Mouse (Mus musculus) forebrain, embryonic 10.5 days (tissue): ENCODE measurements around the gene Gm15517. TPM values are rescaled to one million over a fixed set of nuclear protein-coding genes. Genes with fewer than 3 reads are reported as not detected.
"Not testable (repeated sequence)": the region's sequence is repeated elsewhere in the genome, so short reads cannot be mapped to it uniquely, and the experiment has no call there.

Experiments
- DNase-seq: peaks from one replicate; pipeline ENCODE4 v3.0.0-alpha.2; 2017; ENCODE audit warnings: low spot score; ENCODE audit errors: extremely low spot score
- H3K27ac ChIP-seq: fragments of 300-500 bp; sonication (generic); 2 replicates; pipeline ENCODE4 v1.5.1; 2016; ENCODE audit warnings: mild to moderate bottlenecking
- H3K27me3 ChIP-seq: fragments of 300-500 bp; sonication (generic); 2 replicates; pipeline ENCODE4 v1.6.1; 2016; ENCODE audit warnings: mild to moderate bottlenecking; ENCODE audit not compliant: poor library complexity, severe bottlenecking
- H3K36me3 ChIP-seq: fragments of 300-500 bp; sonication (generic); replicated peaks from 2 replicates; pipeline ENCODE4 v1.6.1; 2016; ENCODE audit warnings: mild to moderate bottlenecking, moderate library complexity
- H3K4me1 ChIP-seq: fragments of 300-500 bp; sonication (generic); 2 replicates; pipeline ENCODE4 v1.6.1; 2016
- H3K4me3 ChIP-seq: fragments of 300-500 bp; sonication (generic); 2 replicates; pipeline ENCODE4 v1.5.1; 2016; ENCODE audit warnings: mild to moderate bottlenecking, moderate library complexity
- H3K9me3 ChIP-seq: fragments of 300-500 bp; sonication (generic); 2 replicates; pipeline ENCODE4 v1.6.1; 2016; ENCODE audit warnings: mild to moderate bottlenecking, moderate library complexity
- WGBS: fragments of 180-500 bp; shearing (Covaris S2); methylation state at CpG from one replicate; pipeline ENCODE4 v1.1.7; 2016; 5-methylcytosine and 5-hydroxymethylcytosine counted together
- polyA plus RNA-seq: library from polyadenylated mRNA; unstranded; fragments of >200 nt; fragmentation: Nextera tagmentation; extraction: Ambion mirVana; gene quantifications from 2 replicates; pipeline ENCODE4 v1.2.1, GENCODE M21; 2016

Gene Gm15517
- polyA plus RNA-seq, 1 experiment from 2014 or later = not detected

DNA sequence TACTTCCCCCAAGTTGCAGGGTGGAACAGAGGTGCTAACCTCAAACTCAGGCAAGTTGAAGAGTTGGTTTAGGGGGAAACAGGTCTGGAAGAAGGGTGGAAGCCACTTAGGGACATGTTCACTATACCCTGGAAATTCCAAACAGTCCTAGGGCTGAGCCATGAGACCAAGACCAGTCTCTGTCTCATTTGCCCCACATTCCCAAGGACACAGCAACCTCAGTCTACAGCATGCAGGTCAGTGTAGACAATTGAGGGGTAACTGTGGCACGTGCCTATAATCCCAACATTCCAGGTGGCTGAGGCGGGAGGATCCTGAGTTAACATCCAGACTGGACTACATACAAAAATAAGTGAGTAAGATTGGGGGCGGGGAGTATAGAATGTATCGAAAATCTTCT lies 12.0 kb upstream of the Gm15517 start:
- WGBS = 92% methylated on average over 4 of the region's 4 CpGs

DNA sequence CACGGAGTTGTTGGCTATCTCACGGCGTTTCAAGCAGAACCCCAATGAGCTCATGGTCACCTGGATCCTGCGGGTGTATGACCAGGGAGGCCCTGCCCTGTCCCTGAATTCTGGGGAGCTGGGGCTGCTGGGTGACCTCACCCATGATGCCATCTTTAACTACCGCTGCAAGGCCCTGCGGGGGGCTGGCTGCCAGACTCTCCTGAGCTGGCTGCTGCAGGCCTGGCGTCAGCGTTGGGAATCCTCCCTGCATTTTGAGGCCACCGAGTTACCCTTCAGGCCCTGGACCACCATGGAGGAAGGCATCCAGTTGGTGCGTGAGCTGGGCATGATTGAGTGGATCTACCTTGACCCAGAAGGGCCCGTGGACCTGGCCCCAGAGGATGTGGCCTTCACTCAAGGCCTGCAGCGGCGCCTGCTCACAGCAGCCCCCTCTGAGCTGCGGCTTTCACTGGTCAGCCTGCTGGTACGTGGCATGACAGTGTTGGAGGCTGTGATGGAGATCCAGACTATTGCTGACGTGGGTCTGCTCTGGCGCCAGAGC lies 10.4 kb upstream of the Gm15517 start:
- 93% methylated on average over 17 of the region's 17 CpGs for WGBS
- H3K36me3 ChIP-seq = peaks cover 77% of the 10 kb centered on the region
- DNase-seq, H3K4me3 ChIP-seq, H3K27ac ChIP-seq, H3K9me3 ChIP-seq, H3K27me3 ChIP-seq: not testable (repeated sequence)
- H3K4me1 ChIP-seq = peaks cover 23% of the 10 kb centered on the region

More for the DNA sequence above, 12.0 kb upstream of the Gm15517 start:
- DNase-seq = no peak
- H3K36me3 ChIP-seq = peaks cover 64% of the 10 kb centered on the region
- no peak overlapping the region for H3K27ac ChIP-seq
- peaks cover 30% of the 10 kb centered on the region for H3K4me1 ChIP-seq
- H3K4me3 ChIP-seq = no peak overlapping the region
- H3K27me3 ChIP-seq = no peaks in the 10 kb centered on the region
- no peaks in the 10 kb centered on the region for H3K9me3 ChIP-seq

DNA sequence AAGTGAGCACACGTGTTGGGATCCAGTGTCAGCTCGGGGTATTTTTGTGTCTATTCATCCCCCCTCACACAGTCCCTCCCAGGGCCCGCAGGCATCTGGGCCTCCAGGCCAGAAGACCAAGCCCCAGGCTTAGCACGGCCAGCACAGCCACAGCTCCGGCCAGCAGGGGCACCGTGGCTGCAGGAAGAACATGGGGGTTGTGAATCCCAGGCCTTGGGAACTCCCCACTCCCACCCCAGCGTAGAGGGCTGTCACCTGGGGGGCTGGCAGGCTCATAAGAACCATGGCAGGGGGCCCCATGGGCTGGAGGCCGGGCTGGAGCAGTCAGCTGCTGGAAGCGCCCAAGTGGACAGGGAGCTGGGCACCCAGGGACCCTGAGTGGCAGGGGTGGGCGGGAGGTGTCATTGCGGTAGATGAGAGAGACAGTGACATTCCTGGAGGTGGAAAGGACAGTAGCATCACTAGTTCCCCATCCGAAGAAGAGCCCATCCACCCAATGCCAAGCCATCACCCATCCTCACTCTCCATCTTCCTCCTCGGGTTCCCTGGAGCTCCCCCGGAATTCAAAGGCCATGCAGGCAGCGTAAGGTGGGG lies 8.1 kb upstream of the Gm15517 start:
- no peak for DNase-seq
- 76% methylated on average over 15 of the region's 15 CpGs for WGBS

GRCm38 (mm10) chr7:44254930-44255329 lies 6.3 kb upstream of the Gm15517 start:
- peaks cover 6% of the 10 kb centered on the region for H3K4me1 ChIP-seq
- no peaks in the 10 kb centered on the region for H3K9me3 ChIP-seq
- no peak overlapping the region for H3K27ac ChIP-seq
- no peaks in the 10 kb centered on the region for H3K27me3 ChIP-seq
- H3K36me3 ChIP-seq = peaks cover 58% of the 10 kb centered on the region
- WGBS = 88% methylated on average over 6 of the region's 6 CpGs
- no peak for DNase-seq
- no peak overlapping the region for H3K4me3 ChIP-seq

More for the DNA sequence above, 8.1 kb upstream of the Gm15517 start:
- Histone ChIP-seq H3K9me3 (no peaks in the 10 kb centered on the region), H3K4me1 (peaks cover 18% of the 10 kb centered on the region), H3K27me3 (no peaks in the 10 kb centered on the region), H3K27ac (no peak overlapping the region), H3K36me3 (peaks cover 76% of the 10 kb centered on the region), H3K4me3 (no peak overlapping the region)

DNA sequence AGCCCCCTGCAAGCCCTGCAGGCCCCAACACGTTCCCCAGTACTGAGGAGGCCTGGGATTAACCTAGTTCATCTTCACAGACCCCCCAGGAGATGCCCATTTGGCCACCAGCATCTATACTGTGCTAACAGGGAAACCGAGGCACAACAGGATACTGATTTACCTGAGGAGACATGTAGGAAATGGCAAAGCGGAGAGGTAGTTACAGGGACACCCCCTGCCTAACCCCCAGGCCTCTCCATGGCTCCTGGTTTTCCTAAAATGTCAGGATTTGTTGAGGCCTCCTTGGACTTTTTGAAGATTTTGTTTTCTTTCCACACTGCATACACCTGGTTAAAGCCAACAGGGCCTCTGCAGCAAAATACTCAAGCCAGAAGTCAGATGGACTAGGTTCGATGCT lies 4.0 kb upstream of the Gm15517 start, which contains the start of gene Acp4:
Acp4 (minus strand) TSS at position 101 of the 400 bp plus-strand sequence.
- peaks cover 20% of the 10 kb centered on the region for H3K27me3 ChIP-seq
- peaks cover 36% of the 10 kb centered on the region for H3K36me3 ChIP-seq
- no peaks in the 10 kb centered on the region for H3K9me3 ChIP-seq
- H3K27ac ChIP-seq = no peak within 1 kb of the TSS
- 88% methylated on average over 4 of the region's 4 CpGs for WGBS
- DNase-seq = no peak
- H3K4me3 ChIP-seq = no peak within 1 kb of the TSS
- peaks cover 5% of the 10 kb centered on the region for H3K4me1 ChIP-seq

DNA sequence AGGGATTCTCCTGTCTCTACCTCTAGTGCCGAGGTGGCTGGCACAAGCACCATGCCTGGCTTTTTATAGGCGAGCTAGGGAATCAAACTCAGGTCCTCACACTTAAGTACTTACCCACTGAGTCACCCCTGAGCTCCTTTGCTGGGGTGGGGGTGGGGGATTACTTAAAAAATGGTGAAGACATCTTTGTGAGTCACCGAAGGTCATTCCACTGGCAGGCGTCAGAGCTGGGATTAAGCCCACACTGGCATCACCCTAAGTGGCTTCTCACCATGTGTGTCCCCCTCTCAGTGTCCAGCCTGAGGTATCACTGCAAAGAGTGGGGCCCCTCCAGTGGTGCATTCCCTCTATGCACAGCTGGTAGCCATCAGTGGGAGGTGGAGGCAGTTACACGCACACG lies 837 bp upstream of the Gm15517 start:
- Histone ChIP-seq H3K27ac (no peak overlapping the region), H3K9me3 (no peaks in the 10 kb centered on the region)
- WGBS = 82% methylated on average over 6 of the region's 6 CpGs

DNA sequence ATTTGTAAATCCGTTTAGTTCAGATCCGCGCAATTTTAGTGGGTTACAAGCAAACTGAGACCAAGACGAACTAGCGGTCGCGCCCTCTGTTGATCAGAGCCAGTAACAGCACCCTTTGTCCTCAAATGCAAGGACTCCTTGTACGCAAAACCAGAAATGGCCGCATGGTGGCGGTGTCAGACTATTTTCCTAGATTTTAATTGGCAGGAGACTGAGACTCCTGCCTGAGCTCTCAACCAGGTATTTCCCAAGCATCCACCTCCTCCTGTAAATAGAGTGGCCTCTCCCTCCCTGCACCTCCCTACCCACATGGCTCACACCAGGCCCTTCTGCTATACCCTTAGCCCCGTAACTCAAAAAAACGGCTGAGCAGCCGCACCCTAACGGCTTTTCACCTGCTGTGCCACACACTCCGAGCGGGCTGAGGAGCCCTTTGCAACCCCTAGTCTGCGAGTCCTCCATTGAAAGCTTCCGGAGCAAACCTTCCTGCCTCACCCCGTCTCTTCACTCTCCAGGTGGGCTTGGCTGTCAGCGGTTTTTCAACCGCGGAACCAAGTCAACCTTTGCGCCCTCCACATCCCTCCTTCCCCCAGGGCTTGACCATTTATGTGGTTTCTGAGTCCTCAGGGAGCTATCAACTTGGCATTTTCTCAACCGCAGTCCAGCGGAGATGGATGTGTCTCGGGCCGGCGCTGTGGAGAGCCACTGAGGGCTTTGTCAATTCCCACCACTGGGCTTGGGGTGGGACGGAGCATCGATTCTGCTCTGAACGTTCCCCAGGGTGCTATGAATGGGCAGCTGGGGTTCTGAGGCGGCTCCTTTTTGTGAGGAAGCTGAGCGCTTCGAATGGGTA lies 1.8 kb downstream of the Gm15517 start:
- peak; percentile 95 for DNase-seq
- Histone ChIP-seq H3K36me3 (no peaks in the 10 kb centered on the region), H3K9me3 (no peaks in the 10 kb centered on the region), H3K4me3 (peak overlapping the region; percentile 45), H3K27ac (peak overlapping the region; percentile 44; the same call in 1 of the 2 replicates), H3K27me3 (peaks cover 54% of the 10 kb centered on the region), H3K4me1 (peaks cover 7% of the 10 kb centered on the region)
- 2% methylated on average over 34 of the region's 34 CpGs for WGBS

More for the DNA sequence above, 837 bp upstream of the Gm15517 start:
- H3K4me3 ChIP-seq = no peak overlapping the region
- H3K4me1 ChIP-seq = peaks cover 7% of the 10 kb centered on the region
- H3K27me3 ChIP-seq = peaks cover 43% of the 10 kb centered on the region
- H3K36me3 ChIP-seq = peaks cover 4% of the 10 kb centered on the region; the same call in 1 of the 2 replicates
- DNase-seq = no peak

DNA sequence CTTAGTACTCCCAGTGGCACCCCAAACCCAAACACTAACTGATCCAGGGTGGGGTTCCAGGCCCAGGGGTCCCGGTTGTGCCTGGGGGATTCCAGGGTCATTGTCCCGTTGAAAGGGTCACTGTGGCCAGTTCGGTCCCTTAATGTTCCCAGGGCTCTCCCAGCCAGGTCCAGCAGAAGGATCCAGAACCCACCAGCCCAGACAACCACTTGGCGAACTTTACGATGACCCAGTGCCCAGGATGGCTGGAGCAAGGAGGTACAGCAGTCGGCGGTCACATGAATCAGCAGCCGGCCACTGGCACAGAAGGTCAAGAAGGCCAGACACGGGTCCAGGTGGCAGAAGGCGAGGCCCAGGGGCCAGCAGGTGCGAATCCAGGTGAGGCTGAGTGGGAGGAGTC lies 6.9 kb downstream of the Gm15517 start:
- DNase-seq = no peak
- H3K27me3 ChIP-seq = peaks cover 36% of the 10 kb centered on the region
- H3K36me3 ChIP-seq = no peaks in the 10 kb centered on the region
- H3K4me1 ChIP-seq = peaks cover 4% of the 10 kb centered on the region
- H3K9me3 ChIP-seq = no peaks in the 10 kb centered on the region
- 87% methylated on average over 11 of the region's 11 CpGs for WGBS
- H3K27ac ChIP-seq = no peak overlapping the region
- no peak overlapping the region for H3K4me3 ChIP-seq

- WGBS = 92% methylated on average over 2 of the region's 2 CpGs
- Histone ChIP-seq H3K4me1 (peaks cover 7% of the 10 kb centered on the region), H3K27me3 (peaks cover 35% of the 10 kb centered on the region), H3K4me3 (no peak overlapping the region), H3K27ac (no peak overlapping the region), H3K36me3 (no peaks in the 10 kb centered on the region), H3K9me3 (no peaks in the 10 kb centered on the region)
- DNase-seq = no peak
Observed at GRCm38 (mm10) chr7:44269397-44269796, 8.2 kb downstream of the Gm15517 start.

GRCm38 (mm10) chr7:44271309-44271708 lies 10.1 kb downstream of the Gm15517 start:
- H3K36me3 ChIP-seq = no peaks in the 10 kb centered on the region
- H3K4me1 ChIP-seq = peaks cover 7% of the 10 kb centered on the region
- peaks cover 38% of the 10 kb centered on the region for H3K27me3 ChIP-seq
- no peak overlapping the region for H3K27ac ChIP-seq
- no peaks in the 10 kb centered on the region; the same call in 1 of the 2 replicates for H3K9me3 ChIP-seq
- WGBS = 77% methylated on average over 2 of the region's 2 CpGs
- no peak for DNase-seq
- no peak overlapping the region for H3K4me3 ChIP-seq

DNA sequence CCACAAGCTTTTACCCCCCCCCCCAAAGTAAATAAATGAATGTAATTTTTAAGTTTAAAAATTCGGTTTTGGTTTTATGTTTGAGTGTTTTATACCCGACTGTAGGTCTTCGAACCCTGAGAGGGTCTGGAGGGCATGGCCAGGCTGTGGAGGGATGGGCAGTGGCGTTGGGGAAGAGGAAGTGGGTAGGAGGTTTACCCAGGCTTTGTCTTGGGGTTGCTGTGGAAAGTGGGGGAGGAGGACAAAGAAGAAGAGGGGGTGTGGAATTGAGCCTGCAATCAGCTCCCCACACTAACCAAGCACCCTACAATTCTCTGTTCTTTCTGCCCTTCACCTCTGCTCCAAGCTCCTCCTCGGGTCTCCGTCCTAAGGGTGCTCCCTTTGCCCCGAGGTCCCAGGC lies 11.3 kb downstream of the Gm15517 start:
- no peak for DNase-seq
- 80% methylated on average over 7 of the region's 7 CpGs for WGBS
- H3K9me3 ChIP-seq = no peaks in the 10 kb centered on the region; the same call in 1 of the 2 replicates
- H3K27me3 ChIP-seq = peaks cover 29% of the 10 kb centered on the region
- H3K4me3 ChIP-seq = no peak overlapping the region
- H3K4me1 ChIP-seq = peaks cover 7% of the 10 kb centered on the region
- no peaks in the 10 kb centered on the region for H3K36me3 ChIP-seq
- H3K27ac ChIP-seq = no peak overlapping the region

GRCm38 (mm10) chr7:44273446-44273845 lies 12.2 kb downstream of the Gm15517 start:
- no peak overlapping the region for H3K27ac ChIP-seq
- WGBS = 72% methylated on average over 7 of the region's 7 CpGs
- H3K27me3 ChIP-seq = peaks cover 27% of the 10 kb centered on the region
- DNase-seq = no peak
- H3K36me3 ChIP-seq = no peaks in the 10 kb centered on the region
- H3K4me1 ChIP-seq = peaks cover 7% of the 10 kb centered on the region
- H3K4me3 ChIP-seq = no peak overlapping the region
- no peaks in the 10 kb centered on the region; the same call in 1 of the 2 replicates for H3K9me3 ChIP-seq

GRCm38 (mm10) chr7:44274096-44274495 lies 12.8 kb downstream of the Gm15517 start:
- DNase-seq = no peak
- no peak overlapping the region for H3K4me3 ChIP-seq
- 46% methylated on average over 11 of the region's 11 CpGs for WGBS
- no peak overlapping the region for H3K27ac ChIP-seq
- H3K27me3 ChIP-seq = peaks cover 27% of the 10 kb centered on the region
- no peaks in the 10 kb centered on the region for H3K36me3 ChIP-seq
- no peaks in the 10 kb centered on the region; the same call in 1 of the 2 replicates for H3K9me3 ChIP-seq
- H3K4me1 ChIP-seq = peaks cover 7% of the 10 kb centered on the region
